13 mouse cellular contexts compared by ENCODE assay signal in the genomic region with DNA sequence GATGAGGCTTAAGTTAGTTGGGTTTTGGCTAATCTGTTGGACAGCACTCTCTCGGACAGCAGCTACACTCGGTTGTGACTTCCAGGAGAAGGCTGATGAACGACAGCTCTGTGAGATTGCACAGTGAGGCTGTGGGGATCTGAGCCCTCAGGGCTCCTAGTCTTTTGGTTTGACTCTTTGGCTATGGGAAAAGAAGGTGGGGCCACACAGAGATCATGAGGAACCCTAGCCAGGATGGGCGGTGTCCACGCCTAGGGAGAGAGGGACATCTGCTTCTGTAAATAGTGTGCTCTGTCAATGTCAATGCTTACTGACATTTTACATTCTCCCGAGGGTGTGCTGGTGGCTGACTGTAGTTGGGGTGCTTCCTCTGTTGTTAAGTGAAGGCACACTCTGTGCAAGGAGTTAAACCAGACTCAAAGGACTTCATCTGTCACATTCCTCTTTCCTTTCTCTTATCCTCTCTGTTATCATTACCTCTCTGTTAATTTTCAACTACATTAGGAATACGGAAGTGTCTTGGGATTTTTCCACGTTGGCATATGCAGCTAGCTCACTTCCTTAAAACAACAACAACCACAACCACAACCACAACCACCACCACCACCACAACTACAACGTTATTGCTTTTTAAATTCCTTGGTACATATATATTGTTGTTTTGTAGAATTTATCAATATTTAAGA. TPM values are rescaled to one million over a fixed set of nuclear protein-coding genes. Genes with fewer than 3 reads are reported as not detected.
DNase-seq lines count a peak whose midpoint lies in the region; ATAC-seq and TF ChIP-seq lines count a peak whose summit lies in the region.
"Had no signal": no experiment of that assay in that cellular context is flagged by ENCODE, and none has a peak within 500 bp of the region (broad histone marks: within the 10 kb centered on the region; RNA-seq: fewer than 3 reads in every experiment).

No protein-coding gene starts in this region.

- no peaks in the 10 kb centered on the region for H3K36me3 ChIP-seq in ES-E14 (ENCODE audit: control insufficient read depth, insufficient read depth, low read length, poor library complexity, severe bottlenecking)
- H3K36me3 ChIP-seq in liver, embryonic 16.5 days (ENCODE audit: control insufficient read depth, insufficient read depth): no peaks in the 10 kb centered on the region
- H3K36me3 ChIP-seq in forebrain, embryonic 11.5 days (ENCODE audit: control insufficient read depth, insufficient read depth, low read length): no peaks in the 10 kb centered on the region
- H3K36me3 ChIP-seq in forebrain, embryonic 10.5 days (replicated peaks): no peaks in the 10 kb centered on the region
- H3K36me3 ChIP-seq: lung, embryonic 15.5 days had no signal

- H3K27me3 ChIP-seq in liver, embryonic 16.5 days (ENCODE audit: control insufficient read depth, insufficient read depth, low read depth, low read length): no peaks in the 10 kb centered on the region
- no peaks in the 10 kb centered on the region for H3K27me3 ChIP-seq in forebrain, embryonic 11.5 days (ENCODE audit: control insufficient read depth, insufficient read depth, low read length)
- no peaks in the 10 kb centered on the region for H3K27me3 ChIP-seq in forebrain, embryonic 10.5 days (ENCODE audit: poor library complexity, severe bottlenecking)
- H3K27me3 ChIP-seq: forebrain, embryonic 13.5 days; lung, embryonic 15.5 days had no signal

- H3K9ac ChIP-seq in ES-E14 (ENCODE audit: insufficient read depth, low read depth, low read length, poor library complexity, severe bottlenecking): no peak overlapping the region
- H3K9ac ChIP-seq in liver, embryonic 16.5 days (ENCODE audit: low read depth, low read length): no peak overlapping the region
- H3K9ac ChIP-seq in forebrain, embryonic 11.5 days (ENCODE audit: low read length): no peak overlapping the region
- H3K9ac ChIP-seq: forebrain, embryonic 13.5 days; lung, embryonic 15.5 days had no signal

- intact Hi-C loops in gastrocnemius, postnatal 14 days (cut with DNase I; ENCODE audit: low total_unique reads): no loop called here
- intact Hi-C loops in heart, postnatal 10 days (cut with DNase I): no loop called here

- no peaks in the 10 kb centered on the region for H3K9me3 ChIP-seq in ES-E14 (ENCODE audit: control insufficient read depth, insufficient read depth, low read depth, low read length)
- H3K9me3 ChIP-seq in liver, embryonic 16.5 days (replicated peaks; ENCODE audit: control insufficient read depth, low read length): no peaks in the 10 kb centered on the region
- no peaks in the 10 kb centered on the region for H3K9me3 ChIP-seq in forebrain, embryonic 11.5 days (ENCODE audit: control insufficient read depth, low read length)
- no peaks in the 10 kb centered on the region for H3K9me3 ChIP-seq in forebrain, embryonic 10.5 days
- H3K9me3 ChIP-seq: forebrain, embryonic 13.5 days; lung, embryonic 15.5 days had no signal

- no peaks in the 10 kb centered on the region for H3K4me1 ChIP-seq in ES-E14 (ENCODE audit: control insufficient read depth in 2 of 2, insufficient read depth in 2 of 2, low read length in 2 of 2, poor library complexity in 1 of 2)
- peaks cover 11% of the 10 kb centered on the region for H3K4me1 ChIP-seq in liver, embryonic 16.5 days (ENCODE audit: control insufficient read depth, low read depth, low read length)
- H3K4me1 ChIP-seq in forebrain, embryonic 11.5 days (replicated peaks; ENCODE audit: control insufficient read depth, insufficient read depth, low read length): no peaks in the 10 kb centered on the region
- no peaks in the 10 kb centered on the region; the same call in 1 of the 2 replicates for H3K4me1 ChIP-seq in forebrain, embryonic 10.5 days
- H3K4me1 ChIP-seq: forebrain, embryonic 13.5 days had no signal

- peak; percentile 15 for DNase-seq in ES-E14 (ENCODE audit: low read depth, low spot score)
- DNase-seq in gastrocnemius, postnatal 14 days: peak; percentile 48
- peak; percentile 67 to 72 for DNase-seq in heart, postnatal 10 days
- no peak for DNase-seq in forebrain, embryonic 11.5 days (ENCODE audit: low spot score)
- no peak for DNase-seq in spleen, postnatal 36 days (ENCODE audit: low spot score in 2 of 2)
- no peak for DNase-seq in forebrain, embryonic 10.5 days (ENCODE audit: extremely low spot score, low spot score)

- ATAC-seq in liver, embryonic 16.5 days (ENCODE audit: low read depth): peak; percentile 70
- no peak for ATAC-seq in forebrain, embryonic 11.5 days (replicated peaks; ENCODE audit: low FRiP score)
- ATAC-seq in frontal cortex, adult (ENCODE audit: low TSS enrichment): no peak
- ATAC-seq: CD4-positive, CD25-positive, alpha-beta regulatory T cell, adult 4 months; forebrain, embryonic 13.5 days had no signal

- in situ Hi-C loops in ES-E14 (cut with MboI; ENCODE audit: low sequenced_read_pairs in 2 of 2, unreplicated experiment in 2 of 2): no loop called here

- H3K27ac ChIP-seq in ES-E14 (ENCODE audit: insufficient read depth, low read depth, low read length, poor library complexity, severe bottlenecking): no peak overlapping the region
- H3K27ac ChIP-seq in liver, embryonic 16.5 days (ENCODE audit: low read length): peak overlapping the region; percentile 21
- no peak overlapping the region for H3K27ac ChIP-seq in forebrain, embryonic 11.5 days (ENCODE audit: low read depth, low read length)
- H3K27ac ChIP-seq in forebrain, embryonic 10.5 days: no peak overlapping the region
- H3K27ac ChIP-seq: forebrain, embryonic 13.5 days; lung, embryonic 15.5 days; stomach, postnatal 0 days had no signal

- 23% methylated on average over 9 of the region's 9 CpGs for WGBS in liver, embryonic 16.5 days (ENCODE audit: insufficient replicate concordance)
- WGBS in forebrain, embryonic 11.5 days: 75% methylated on average over 9 of the region's 9 CpGs
- WGBS in forebrain, embryonic 10.5 days: 75% methylated on average over 9 of the region's 9 CpGs

- no peak overlapping the region; the same call in 1 of the 2 replicates for H3K4me2 ChIP-seq in liver, embryonic 16.5 days (ENCODE audit: low read depth, low read length)
- no peak overlapping the region for H3K4me2 ChIP-seq in forebrain, embryonic 11.5 days (ENCODE audit: low read depth, low read length, severe bottlenecking)
- H3K4me2 ChIP-seq: forebrain, embryonic 13.5 days; lung, embryonic 15.5 days had no signal

- H3K4me3 ChIP-seq in ES-E14 (ENCODE audit: insufficient read depth in 1 of 2, low read depth in 1 of 2, low read length in 2 of 2, poor library complexity in 1 of 2, severe bottlenecking in 1 of 2): no peak overlapping the region
- H3K4me3 ChIP-seq in liver, embryonic 16.5 days (ENCODE audit: low read depth, low read length): no peak overlapping the region
- H3K4me3 ChIP-seq in forebrain, embryonic 11.5 days (ENCODE audit: low read depth, low read length): no peak overlapping the region
- no peak overlapping the region for H3K4me3 ChIP-seq in forebrain, embryonic 10.5 days
- H3K4me3 ChIP-seq: forebrain, embryonic 13.5 days; lung, embryonic 15.5 days; myocyte had no signal

TF ChIP-seq in ES-E14, 5 proteins besides CTCF, POLR2A, EP300 and RAD21:
- TF ChIP-seq MAFK (IDR thresholded peaks at IDR 0.05; ENCODE audit: insufficient read depth, low read depth, low read length) (no peak), ZNF384 (IDR thresholded peaks at IDR 0.05; ENCODE audit: low read depth, low read length) (no peak), CHD2 (IDR thresholded peaks at IDR 0.05; ENCODE audit: low read depth, low read length) (no peak), ZC3H11A (IDR thresholded peaks at IDR 0.05; ENCODE audit: borderline replicate concordance, low read depth, low read length) (no peak), HCFC1 (IDR thresholded peaks at IDR 0.05; ENCODE audit: borderline replicate concordance, insufficient read depth, low read length) (no peak)

RNA-seq across cellular contexts. Expression of a gene that starts 54.2 kb away (rescaled TPM):
- 0.11 and 0.22 TPM in 2 replicates for total RNA-seq in ES-E14 (2012; rRNA removed)
- 1 to 10 TPM; 2.7 to 8.5 TPM for total RNA-seq in gastrocnemius, postnatal 14 days (2021)
- total RNA-seq in heart, postnatal 10 days (2021): 1 to 10 TPM; 2.4 to 2.7 TPM
- polyA plus RNA-seq in liver, embryonic 16.5 days (2015; fragmentation: Nextera tagmentation; extraction: Ambion mirVana): 0.06 and 0.08 TPM in 2 replicates
- polyA plus RNA-seq in forebrain, embryonic 11.5 days (2014; fragmentation: Nextera tagmentation; extraction: Ambion mirVana): 0.05 and 0.08 TPM in 2 replicates
- polyA plus RNA-seq in forebrain, embryonic 10.5 days (2016; fragmentation: Nextera tagmentation; extraction: Ambion mirVana): 0.02 and 0.09 TPM in 2 replicates

Comparison
In these comparisons a context has a peak if more than half of its experiments do, and no peak if none do; other contexts are left out.
1. DNase-seq: peak in ES-E14 (single experiment), gastrocnemius, postnatal 14 days (single experiment) and heart, postnatal 10 days (2 of 2); none in forebrain, embryonic 11.5 days (single experiment), spleen, postnatal 36 days (0 of 2) and forebrain, embryonic 10.5 days (single experiment).